Mouse (Mus musculus) lung, adult 2 months (tissue): ENCODE measurements around the gene Medag. TPM values are rescaled to one million over a fixed set of nuclear protein-coding genes. Genes with fewer than 3 reads are reported as not detected.
A peak's percentile ranks its signal among the peaks of the same experiment; 100 is the strongest.

Experiments used
- DNase-seq: peaks from one replicate; pipeline ENCODE4 v3.0.0; 2022
- H3K4me1 ChIP-seq: fragments of 200-500 bp; 2 replicates; pipeline ENCODE4 v1.6.1; 2011; ENCODE audit warnings: low read length; ENCODE audit not compliant: control insufficient read depth, insufficient read depth
- H3K4me3 ChIP-seq: fragments of 200-500 bp; replicated peaks from 2 replicates; pipeline ENCODE3; 2011; ENCODE audit warnings: low read depth, mild to moderate bottlenecking, control low read depth, low read length; ENCODE audit errors: extremely low read depth
- CTCF ChIP-seq: fragments of 200-500 bp; IDR thresholded peaks from 2 replicates; pipeline ENCODE4 v1.5.1; 2011; ENCODE audit warnings: mild to moderate bottlenecking, low read length, control low read depth; ENCODE audit not compliant: insufficient read depth
- POLR2A ChIP-seq: fragments of 200-500 bp; IDR thresholded peaks from 2 replicates; pipeline ENCODE4 v1.6.1; 2011; ENCODE audit warnings: low read depth, mild to moderate bottlenecking, control low read depth, low read length, borderline replicate concordance; ENCODE audit errors: extremely low read depth
- WGBS: fragments of 180-500 bp; shearing (Covaris S2); methylation state at CpG from one replicate; pipeline ENCODE4 v1.1.7; 2018; 5-methylcytosine and 5-hydroxymethylcytosine counted together
- polyA plus RNA-seq: library from polyadenylated mRNA; depleted of rRNA; stranded (reverse); fragments of >200 nt; gene quantifications from 2 replicates; pipeline ENCODE4 v1.2.3, GENCODE M21; 2012; rRNA removed

The Medag gene
- 5.2 and 7.1 TPM in 2 replicates for polyA plus RNA-seq

GRCm38 (mm10) chr5:149411509-149412193 is at the start of gene Medag:
Gene Medag, plus strand, starts transcription at chr5:149411749.
- DNase-seq = peak; percentile 53
- Histone ChIP-seq H3K4me3 (peak within 1 kb of the TSS; percentile 78), H3K4me1 (peaks cover 2% of the 10 kb centered on the region; the same call in 1 of the 2 replicates)
- 10% methylated on average over 38 of the region's 38 CpGs for WGBS
- TF ChIP-seq POLR2A (peak; percentile 53; the same call in 1 of the 2 replicates), CTCF (no peak)

GRCm38 (mm10) chr5:149362626-149363025 is 48.9 kb upstream of the Medag start:
- Histone ChIP-seq H3K4me1 (no peaks in the 10 kb centered on the region), H3K4me3 (no peak overlapping the region)
- TF ChIP-seq POLR2A (no peak), CTCF (no peak)
- no peak for DNase-seq
- WGBS = 74% methylated on average over 3 of the region's 3 CpGs

GRCm38 (mm10) chr5:149363903-149364755 is 47.4 kb upstream of the Medag start:
- H3K4me3 ChIP-seq = no peak overlapping the region
- 70% methylated on average over 16 of the region's 16 CpGs for WGBS
- TF ChIP-seq CTCF = no peak
- no peak for DNase-seq
- H3K4me1 ChIP-seq = no peaks in the 10 kb centered on the region

GRCm38 (mm10) chr5:149367011-149367410 is 44.5 kb upstream of the Medag start:
- TF ChIP-seq CTCF (no peak), POLR2A (no peak)
- DNase-seq = no peak
- H3K4me3 ChIP-seq = no peak overlapping the region
- no peaks in the 10 kb centered on the region for H3K4me1 ChIP-seq
- WGBS = 90% methylated on average over 2 of the region's 2 CpGs

GRCm38 (mm10) chr5:149367544-149368466 is 43.7 kb upstream of the Medag start:
- Histone ChIP-seq H3K4me1 (no peaks in the 10 kb centered on the region), H3K4me3 (no peak overlapping the region)
- 56% methylated on average over 7 of the region's 7 CpGs for WGBS
- DNase-seq = no peak
- no peak for TF ChIP-seq POLR2A
- TF ChIP-seq CTCF = no peak

GRCm38 (mm10) chr5:149368575-149369312 is 42.8 kb upstream of the Medag start:
- no peak for DNase-seq
- H3K4me3 ChIP-seq = no peak overlapping the region
- TF ChIP-seq POLR2A (no peak), CTCF (no peak)
- 62% methylated on average over 12 of the region's 12 CpGs for WGBS
- no peaks in the 10 kb centered on the region for H3K4me1 ChIP-seq

- Histone ChIP-seq H3K4me3 (no peak overlapping the region), H3K4me1 (no peaks in the 10 kb centered on the region)
- DNase-seq = no peak
- TF ChIP-seq POLR2A (no peak), CTCF (no peak)
- WGBS = 73% methylated on average over 21 of the region's 21 CpGs
Observed at GRCm38 (mm10) chr5:149369373-149370035, 42.0 kb upstream of the Medag start.

- no peak for TF ChIP-seq POLR2A
- no peak for TF ChIP-seq CTCF
- 66% methylated on average over 8 of the region's 8 CpGs for WGBS
- Histone ChIP-seq H3K4me3 (no peak overlapping the region), H3K4me1 (peaks cover 2% of the 10 kb centered on the region; the same call in 1 of the 2 replicates)
- no peak for DNase-seq
Observed at GRCm38 (mm10) chr5:149372018-149372417, 39.5 kb upstream of the Medag start.
